Mouse (Mus musculus) forebrain, embryonic 11.5 days (tissue): Measurements from ENCODE around the gene Ren1. TPM values are rescaled to one million over a fixed set of nuclear protein-coding genes. Genes with fewer than 3 reads are reported as not detected.

Experiments used
- polyA plus RNA-seq: library from polyadenylated mRNA; unstranded; fragments of >200 nt; fragmentation: Nextera tagmentation; extraction: Ambion mirVana; gene quantifications from 2 replicates; pipeline ENCODE4 v1.2.1, GENCODE M21; 2014

Ren1 gene
- polyA plus RNA-seq, 1 experiment from 2014 or later, result not detected

Other genes with a start within 250 kb of the Ren1 start
- gene Ppp1r15b, start 219.4 kb upstream of the Ren1 start, polyA plus RNA-seq, result 62.8 and 69.7 TPM in 2 replicates
- 16.2 and 18.8 TPM in 2 replicates for gene Plekha6, start 186.3 kb upstream of the Ren1 start, polyA plus RNA-seq
- gene Golt1a, start 40.7 kb upstream of the Ren1 start, polyA plus RNA-seq, result not detected in 2 replicates
- gene Kiss1, start 28.6 kb upstream of the Ren1 start, polyA plus RNA-seq, result 0.43 TPM in 1 of 2 replicates, not detected in the other
- gene Etnk2, start 13.1 kb downstream of the Ren1 start, polyA plus RNA-seq, result 1.8 and 2.7 TPM in 2 replicates
- gene Sox13, start 73.9 kb downstream of the Ren1 start, polyA plus RNA-seq, result 12.3 TPM in 2 replicates